Mouse (Mus musculus) MEL (cell line): ENCODE data around the gene BC037034.

Experiments used
- BHLHE40 ChIP-seq: IDR thresholded peaks from 2 replicates; pipeline ENCODE4 v1.6.1; 2012; ENCODE audit warnings: low read depth, mild to moderate bottlenecking, inconsistent platforms, low read length, improper control_type of control experiment, borderline replicate concordance
- GABPA ChIP-seq: IDR thresholded peaks from 2 replicates; pipeline ENCODE4 v1.6.1; 2012; ENCODE audit warnings: low read depth, mild to moderate bottlenecking, inconsistent platforms, low read length, improper control_type of control experiment, moderate library complexity
- HCFC1 ChIP-seq: IDR thresholded peaks from 2 replicates; pipeline ENCODE4 v1.6.1; 2012; ENCODE audit warnings: low read depth, mild to moderate bottlenecking, inconsistent platforms, low read length, improper control_type of control experiment, moderate library complexity
- MAFK ChIP-seq: IDR thresholded peaks from 2 replicates; pipeline ENCODE4 v1.6.1; 2011; ENCODE audit warnings: low read depth, mild to moderate bottlenecking, low read length, improper control_type of control experiment, borderline replicate concordance
- MAX ChIP-seq: IDR thresholded peaks from 2 replicates; pipeline ENCODE4 v1.6.1; 2011; ENCODE audit warnings: low read length, improper control_type of control experiment
- POLR2A ChIP-seq, 2 experiments: IDR thresholded peaks; 2 replicates each; pipeline ENCODE4 v1.6.1; 2011 to 2012; ENCODE audit warnings: low read length in 2 of 2, mild to moderate bottlenecking in 2 of 2, control low read depth in 1 of 2, improper control_type of control experiment in 1 of 2, low read depth in 1 of 2, moderate library complexity in 1 of 2; ENCODE audit not compliant: control insufficient read depth in 1 of 2, insufficient read depth in 1 of 2, poor library complexity in 1 of 2
- RAD21 ChIP-seq: IDR thresholded peaks from 2 replicates; pipeline ENCODE4 v1.6.1; 2011; ENCODE audit warnings: mild to moderate bottlenecking, low read depth, low read length, improper control_type of control experiment
- TCF12 ChIP-seq: IDR thresholded peaks from 2 replicates; pipeline ENCODE4 v1.6.1; 2014; ENCODE audit warnings: low read depth, mild to moderate bottlenecking, inconsistent platforms, low read length, improper control_type of control experiment, moderate library complexity
- USF2 ChIP-seq, 2 experiments: IDR thresholded peaks; 2 replicates each; pipeline ENCODE4 v1.6.1; 2011 to 2012; ENCODE audit warnings: improper control_type of control experiment in 2 of 2, low read length in 2 of 2, borderline replicate concordance in 1 of 2, inconsistent platforms in 1 of 2, low read depth in 1 of 2, mild to moderate bottlenecking in 1 of 2; ENCODE audit not compliant: insufficient read depth in 1 of 2
- ZC3H11A ChIP-seq: IDR thresholded peaks from 2 replicates; pipeline ENCODE4 v1.6.1; 2012; ENCODE audit warnings: low read depth, mild to moderate bottlenecking, inconsistent platforms, low read length, improper control_type of control experiment
- ZKSCAN1 ChIP-seq: IDR thresholded peaks from 2 replicates; pipeline ENCODE4 v1.6.1; 2012; ENCODE audit warnings: low read depth, mild to moderate bottlenecking, inconsistent platforms, low read length, improper control_type of control experiment, moderate library complexity

DNA sequence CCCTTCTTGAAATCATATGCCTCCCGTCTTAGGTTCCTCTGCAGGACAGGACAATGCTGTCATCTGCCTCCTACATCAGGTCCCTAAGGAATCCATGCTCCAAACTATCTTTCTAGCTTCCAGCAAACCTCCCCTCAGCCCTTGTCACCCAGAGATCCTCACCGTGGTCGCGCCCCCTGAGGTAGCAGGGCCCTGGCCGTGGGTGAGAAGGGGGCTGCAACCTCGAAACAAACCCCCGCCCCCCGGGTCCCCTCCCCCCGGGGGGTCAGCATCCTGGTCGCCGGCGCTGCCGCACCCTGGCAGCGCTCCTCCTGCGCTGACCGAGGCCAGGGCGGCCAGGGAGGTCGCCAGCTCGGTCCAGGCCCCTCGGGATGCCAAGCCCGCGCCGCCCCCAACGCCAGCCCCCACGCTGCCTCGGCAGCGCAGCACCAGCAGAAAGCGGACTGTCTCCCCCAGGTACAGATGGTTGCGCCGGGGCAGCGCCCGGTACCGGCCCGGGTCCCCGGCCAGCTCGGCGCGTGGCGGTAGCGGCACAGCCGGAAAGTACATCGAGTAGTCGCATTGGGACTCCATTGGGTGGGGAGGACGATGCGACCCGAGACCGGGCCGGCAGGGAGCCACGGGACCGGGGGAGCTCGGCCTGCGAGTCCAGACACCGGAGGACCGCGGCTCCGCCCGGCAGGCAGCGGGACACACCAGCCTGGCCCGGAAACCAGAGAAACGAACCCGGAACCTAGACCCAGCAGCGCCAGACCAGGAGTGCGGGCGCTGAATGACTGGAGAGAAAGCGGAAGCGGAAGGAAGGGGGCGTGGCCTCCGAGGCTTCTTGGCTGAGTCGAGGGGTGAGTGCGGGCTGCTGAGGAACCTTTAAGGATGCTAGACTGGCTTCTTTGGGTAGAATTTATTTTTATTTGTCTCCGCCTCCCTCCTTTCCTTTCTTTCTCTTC is at the start of gene BC037034:
- TF ChIP-seq MAX: no peak; the same call in 1 of the 2 replicates
- peak; percentile 50 to 93 for TF ChIP-seq POLR2A (IDR thresholded peaks at IDR 0.05; ENCODE audit: control insufficient read depth in 1 of 2, insufficient read depth in 1 of 2, low read depth in 1 of 2, low read length in 2 of 2, poor library complexity in 1 of 2)
- no peak for TF ChIP-seq GABPA
- peak; percentile 80 for TF ChIP-seq HCFC1
- no peak for TF ChIP-seq USF2 (IDR thresholded peaks at IDR 0.05; ENCODE audit: borderline replicate concordance in 1 of 2, insufficient read depth in 1 of 2, low read depth in 1 of 2, low read length in 2 of 2)
- TF ChIP-seq RAD21: no peak
- peak; percentile 69 for TF ChIP-seq TCF12
- no peak for TF ChIP-seq MAFK
- TF ChIP-seq BHLHE40: no peak
- no peak for TF ChIP-seq ZKSCAN1
- TF ChIP-seq ZC3H11A: no peak
